Mouse (Mus musculus) monocyte, adult 5-6 weeks (primary cell): ENCODE data around the gene Plekha6. TPM values are rescaled to one million over a fixed set of nuclear protein-coding genes. Genes with fewer than 3 reads are reported as not detected.

Source experiments
- ATAC-seq: fragments of 153-309, 156-312 bp; replicated peaks from 2 replicates; pipeline ENCODE4 v1.8.0; 2017; ENCODE audit warnings: mild to moderate bottlenecking; ENCODE audit not compliant: low TSS enrichment, insufficient number of reproducible peaks, severe bottlenecking, poor library complexity, low FRiP score
- total RNA-seq: library from RNA; stranded (forward); fragments of 200-1000, 200-491, 200-594 nt; gene quantifications from 3 replicates; pipeline ENCODE4 v1.2.3, GENCODE M21; 2017

Plekha6 gene
- total RNA-seq, 1 experiment from 2014 or later = 5.7 TPM

- no peak for ATAC-seq
Observed at GRCm38 (mm10) chr1:133226928-133227327, 62.9 kb downstream of the Plekha6 start.

GRCm38 (mm10) chr1:133227378-133227777 is 63.4 kb downstream of the Plekha6 start:
- ATAC-seq = no peak

DNA sequence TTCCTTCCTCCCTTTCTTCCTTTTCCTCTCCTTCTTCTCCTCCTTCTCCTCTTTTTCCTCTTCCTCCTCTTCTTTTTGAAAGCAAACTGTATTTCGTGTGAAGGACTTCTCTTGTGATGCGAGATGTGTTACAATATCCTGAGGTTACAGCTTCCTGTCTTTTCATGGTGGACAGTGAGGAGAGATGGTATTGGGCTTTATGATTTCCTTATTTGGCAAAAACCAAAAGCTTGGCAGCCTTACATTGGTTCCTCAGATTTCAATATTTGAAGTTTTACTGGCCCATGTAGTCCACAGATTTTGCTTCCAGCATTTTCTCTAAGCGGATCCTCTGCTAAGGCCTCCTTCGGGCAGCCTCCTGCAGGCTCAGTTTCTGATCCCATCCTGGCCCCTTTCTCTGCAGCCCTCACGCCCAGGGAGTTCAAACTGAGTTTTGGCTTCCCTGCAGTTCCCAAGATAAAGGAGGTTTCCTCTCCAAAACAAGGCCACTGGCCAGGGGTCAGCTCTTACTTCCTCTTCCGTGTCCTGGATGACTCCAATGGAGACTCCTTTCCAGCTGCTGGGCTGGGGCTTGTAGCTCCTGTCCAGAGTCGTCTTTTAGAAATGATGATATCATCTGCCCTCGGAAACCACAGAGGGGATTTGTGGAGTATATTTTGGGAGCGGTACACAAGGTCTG is 64.9 kb downstream of the Plekha6 start:
- ATAC-seq = no peak

DNA sequence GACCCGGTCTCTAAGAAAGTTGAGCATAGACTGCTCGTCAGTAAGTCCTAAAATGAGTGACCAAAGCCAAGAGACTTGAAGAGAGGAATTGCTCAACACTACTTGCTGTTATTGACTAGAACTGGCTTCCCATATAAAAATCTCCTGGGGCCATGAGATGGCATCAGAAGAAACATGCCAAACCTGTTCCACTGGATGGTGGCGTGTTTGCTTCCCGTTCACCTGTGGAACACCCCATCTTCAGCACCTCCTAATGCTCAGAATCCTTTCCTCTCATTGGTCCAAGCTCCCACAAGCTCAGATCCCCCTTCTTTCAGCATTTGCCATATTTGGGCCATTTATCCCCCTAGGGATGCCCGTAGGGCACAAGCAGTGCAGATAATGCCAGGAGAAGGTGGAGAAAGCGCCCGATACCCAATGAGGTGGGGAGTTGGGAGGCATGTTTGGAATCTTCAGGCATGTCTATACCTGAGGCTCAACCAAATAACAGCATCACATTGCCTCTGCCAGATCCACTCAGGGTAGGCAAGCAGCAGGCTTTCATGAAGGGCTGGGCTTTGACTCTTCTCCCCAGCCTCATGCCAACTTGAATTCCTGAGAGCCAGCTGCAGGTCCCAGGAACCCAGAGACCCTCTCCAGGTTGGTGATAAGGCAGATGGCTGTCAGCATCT is 67.6 kb downstream of the Plekha6 start:
- ATAC-seq = no peak

DNA sequence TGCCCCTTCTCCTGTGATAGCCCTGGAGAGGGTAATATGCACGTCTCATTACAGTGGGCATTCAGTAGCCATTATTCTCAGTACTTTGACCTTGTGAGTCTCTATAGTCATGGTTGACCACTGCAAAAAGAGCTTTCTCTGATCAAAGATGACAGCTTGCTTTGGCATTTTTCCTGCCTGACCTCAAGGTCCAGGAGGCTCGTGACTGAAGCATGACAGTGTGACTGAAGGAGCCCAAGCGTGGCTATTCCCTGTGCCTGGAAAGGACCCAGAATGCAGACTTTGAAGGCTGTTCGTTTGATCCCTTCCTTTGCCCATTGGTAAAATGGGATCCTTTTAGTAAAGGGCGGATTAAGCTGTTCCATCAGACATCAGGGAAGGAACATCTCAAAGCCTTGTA is 71.9 kb downstream of the Plekha6 start:
- ATAC-seq = no peak

GRCm38 (mm10) chr1:133236693-133237440 is 72.9 kb downstream of the Plekha6 start:
- peak; percentile 73 for ATAC-seq

- ATAC-seq = no peak
Observed at GRCm38 (mm10) chr1:133237670-133238069, 73.7 kb downstream of the Plekha6 start.

GRCm38 (mm10) chr1:133239121-133239812 is 75.3 kb downstream of the Plekha6 start:
- no peak for ATAC-seq

GRCm38 (mm10) chr1:133239813-133240160 is 75.8 kb downstream of the Plekha6 start:
- ATAC-seq = no peak

DNA sequence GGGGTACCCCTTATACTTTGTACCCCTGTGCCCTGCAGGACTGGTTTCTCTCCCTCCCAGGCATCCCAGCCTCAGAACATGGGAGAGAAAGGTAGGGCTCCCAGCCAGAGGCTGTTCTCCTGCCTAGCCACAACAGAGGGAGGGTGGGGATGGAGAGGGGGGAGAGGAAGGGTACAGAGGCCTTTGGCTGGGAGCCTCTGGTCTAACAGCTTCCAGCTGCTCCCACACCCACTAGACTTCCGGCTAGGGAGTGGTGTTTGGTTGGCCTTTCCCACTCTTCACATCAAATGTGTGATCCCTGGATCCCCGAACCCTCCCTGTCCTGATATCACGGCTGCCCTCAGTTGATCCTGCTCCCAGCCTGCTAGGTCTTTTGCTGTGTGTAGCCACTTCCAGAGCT is 76.9 kb downstream of the Plekha6 start:
- ATAC-seq = no peak

DNA sequence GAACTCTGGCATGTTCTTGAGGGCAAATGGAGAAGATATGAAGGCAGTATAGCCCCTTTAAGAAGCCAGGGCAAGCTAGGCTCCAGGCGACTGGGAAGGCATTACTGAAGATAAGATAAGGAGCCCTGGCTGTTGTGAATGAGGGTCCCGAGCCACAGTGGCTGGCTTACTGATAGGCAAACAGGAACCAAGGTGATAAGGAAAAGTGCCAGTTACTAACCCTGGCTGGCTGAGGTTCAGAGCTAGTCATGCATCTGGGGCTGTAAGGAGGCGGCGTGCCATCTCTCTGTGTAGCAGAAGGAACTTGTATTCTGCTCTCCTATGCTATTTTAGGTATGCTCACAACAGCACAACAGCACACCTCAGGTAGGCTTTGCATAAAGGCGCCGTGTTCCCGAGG is 80.7 kb downstream of the Plekha6 start:
- ATAC-seq = no peak

DNA sequence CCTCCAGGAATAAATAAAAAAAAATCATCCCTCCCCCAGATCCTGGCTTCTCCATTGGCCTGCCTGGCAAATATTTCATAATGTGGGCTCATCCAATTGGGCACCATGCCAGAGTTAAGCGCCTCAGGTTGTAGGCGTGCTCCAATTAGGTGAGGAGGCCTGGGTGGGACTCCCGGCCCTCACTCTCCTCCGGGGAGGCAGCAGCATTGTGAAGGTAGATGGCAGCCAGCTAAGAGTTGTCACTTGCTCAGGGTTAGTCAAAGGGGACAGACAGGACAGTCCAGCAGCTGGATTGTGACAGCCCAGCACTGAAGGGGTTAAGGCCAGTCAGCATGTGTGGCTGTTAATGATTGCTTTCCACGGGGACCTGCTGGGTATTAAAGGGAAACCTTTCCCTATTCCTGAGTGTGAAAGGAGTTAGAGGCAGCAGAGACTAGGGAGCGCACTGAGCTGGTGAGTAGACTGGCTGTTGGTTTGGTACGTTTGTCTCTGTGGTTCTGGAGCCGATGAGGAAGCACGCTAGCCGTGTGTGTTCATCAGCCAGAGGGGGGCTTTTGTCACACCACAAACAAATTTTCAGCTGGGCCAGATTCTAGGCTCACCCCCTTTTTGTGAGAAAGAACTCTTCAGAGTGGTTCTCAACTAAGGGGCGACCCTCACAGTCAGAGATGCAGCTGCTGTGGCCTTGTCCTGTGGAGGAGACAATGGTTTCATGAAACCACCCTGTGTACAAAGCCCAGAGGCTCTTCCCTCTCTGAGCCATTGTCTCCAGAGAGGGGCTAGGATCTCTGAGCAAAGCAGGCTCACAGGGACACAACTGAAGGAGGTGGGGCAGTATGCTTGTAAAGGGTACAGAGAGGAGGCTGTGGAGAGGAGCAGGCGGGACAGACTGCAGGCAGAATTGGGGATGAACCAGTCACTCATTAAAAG is 81.9 kb downstream of the Plekha6 start:
- no peak for ATAC-seq

GRCm38 (mm10) chr1:133247189-133247588 is 83.2 kb downstream of the Plekha6 start:
- ATAC-seq = no peak

DNA sequence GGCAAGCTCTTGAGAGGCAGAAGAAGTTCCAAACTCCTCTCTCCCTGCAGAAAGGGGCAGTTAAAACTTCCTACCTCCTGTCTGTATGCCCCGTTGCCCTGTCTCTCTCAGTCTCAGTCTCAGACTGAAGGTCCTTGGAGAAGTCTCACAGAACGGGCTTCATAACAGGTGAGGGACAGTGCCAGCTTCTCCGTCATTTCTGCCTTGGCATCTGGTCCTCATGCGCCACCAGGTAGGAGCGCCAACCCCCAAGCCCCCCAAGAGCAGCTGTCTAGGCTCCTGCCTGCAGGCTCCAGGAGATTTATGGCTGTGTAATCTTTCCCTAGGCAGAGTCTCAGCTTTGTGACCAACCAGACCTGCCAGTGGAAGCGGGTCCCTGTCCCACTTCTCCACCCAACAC is 86.8 kb downstream of the Plekha6 start:
- ATAC-seq = no peak

GRCm38 (mm10) chr1:133251625-133252034 is 87.6 kb downstream of the Plekha6 start:
- no peak for ATAC-seq

DNA sequence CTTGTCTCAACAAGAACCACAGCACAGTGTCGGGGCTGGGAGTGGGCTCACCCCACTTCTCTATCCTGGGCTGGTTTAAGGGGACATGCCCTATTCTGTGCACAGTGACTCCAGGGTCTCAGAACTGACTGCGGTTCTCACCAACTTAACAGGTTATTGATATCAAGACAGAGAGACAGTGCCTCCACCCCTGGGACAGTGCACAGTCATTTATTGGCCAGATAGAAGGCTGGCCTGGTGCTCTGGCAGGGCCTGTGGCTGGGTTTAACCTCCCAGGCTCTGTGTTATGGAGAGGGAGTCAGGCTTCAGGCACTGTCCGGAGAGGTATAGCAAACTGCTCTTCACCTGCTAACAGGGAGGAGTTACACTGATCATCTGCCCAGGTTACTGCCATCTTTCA is 88.2 kb downstream of the Plekha6 start:
- no peak for ATAC-seq

DNA sequence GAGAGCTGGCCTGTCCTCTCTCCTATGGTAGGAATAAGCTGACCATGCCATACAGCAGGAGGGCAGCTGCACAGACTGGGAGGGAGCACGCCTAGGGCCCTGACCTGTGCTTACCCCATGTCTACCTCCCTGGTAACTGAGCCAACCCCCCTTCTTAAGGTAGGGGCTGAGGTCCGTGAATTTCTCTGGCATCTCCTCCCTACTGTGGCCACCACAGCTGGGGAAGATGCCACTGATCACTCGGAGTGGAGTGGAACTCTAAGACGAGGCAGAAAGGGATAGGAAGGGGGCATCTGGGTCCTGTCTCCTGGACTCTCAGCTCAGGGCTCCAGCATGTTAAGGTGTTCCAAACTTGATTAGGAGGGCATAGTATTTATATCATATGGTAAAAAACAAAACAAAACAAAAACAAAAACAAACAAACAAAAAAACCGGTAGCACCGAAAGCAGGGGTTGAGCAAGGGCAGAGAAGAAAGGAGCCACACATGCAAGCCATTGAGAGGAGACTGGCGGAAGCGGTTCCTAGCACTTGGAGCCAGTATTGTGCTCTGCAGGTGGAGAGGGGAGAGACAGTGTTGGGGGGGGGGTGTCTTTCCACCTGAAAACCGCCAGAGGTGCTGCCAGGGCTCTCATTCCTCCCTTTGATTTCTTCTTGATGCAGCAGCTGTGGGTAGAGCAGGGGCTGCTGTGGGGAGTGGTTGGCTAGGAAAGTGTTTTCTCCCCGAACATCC is 89.0 kb downstream of the Plekha6 start:
- ATAC-seq = no peak

DNA sequence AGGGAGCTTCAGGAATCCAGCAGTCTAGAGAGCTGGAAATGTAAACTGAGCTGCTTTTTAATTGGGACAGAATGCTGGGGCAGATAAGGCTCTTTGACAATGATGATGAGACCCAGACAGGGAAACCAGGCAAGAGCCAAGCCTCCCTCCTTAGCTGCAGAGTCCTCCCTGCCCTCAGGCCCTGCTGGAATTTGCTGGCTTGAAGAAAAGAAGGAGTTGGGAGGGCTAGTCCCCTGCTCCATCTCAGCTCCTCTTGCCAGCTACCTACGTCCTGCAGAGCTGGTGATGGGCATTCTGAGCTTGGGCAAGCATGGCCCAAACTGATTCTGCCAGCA is 89.5 kb downstream of the Plekha6 start:
- ATAC-seq = no peak
